Mouse (Mus musculus) heart, adult 2 months (tissue): ENCODE results near the gene Prkcq. TPM values are rescaled to one million over a fixed set of nuclear protein-coding genes. Genes with fewer than 3 reads are reported as not detected.
"Not testable (repeated sequence)": the region's sequence is repeated elsewhere in the genome, so short reads cannot be mapped to it uniquely, and the experiment has no call there.

ENCODE experiments used
- DNase-seq, 2 experiments: peaks; one replicate each; pipeline ENCODE4 v3.0.0; 2021
- H3K27ac ChIP-seq: fragments of 200-600 bp; 2 replicates; pipeline ENCODE4 v1.8.1; 2022
- H3K27me3 ChIP-seq: fragments of 200-500 bp; 2 replicates; pipeline ENCODE4 v1.6.1; 2012; ENCODE audit warnings: mild to moderate bottlenecking, low read length, inconsistent platforms, mixed read lengths; ENCODE audit not compliant: control insufficient read depth, insufficient read depth
- H3K36me3 ChIP-seq: fragments of 200-500 bp; 2 replicates; pipeline ENCODE4 v1.6.1; 2012; ENCODE audit warnings: low read length, inconsistent platforms; ENCODE audit not compliant: control insufficient read depth, insufficient read depth
- H3K4me1 ChIP-seq: fragments of 200-500 bp; 2 replicates; pipeline ENCODE4 v1.6.1; 2011; ENCODE audit warnings: low read length; ENCODE audit not compliant: control insufficient read depth, insufficient read depth
- H3K4me3 ChIP-seq: fragments of 200-600 bp; 2 replicates; pipeline ENCODE4 v1.8.1; 2022
- H3K79me2 ChIP-seq: fragments of 200-500 bp; replicated peaks from 2 replicates; pipeline ENCODE4 v1.6.1; 2012; ENCODE audit warnings: mild to moderate bottlenecking, inconsistent platforms, low read length, moderate library complexity, mixed read lengths; ENCODE audit not compliant: control insufficient read depth, insufficient read depth
- H3K9ac ChIP-seq: fragments of 200-500 bp; 2 replicates; pipeline ENCODE4 v1.6.1; 2012; ENCODE audit warnings: low read depth, mild to moderate bottlenecking, control low read depth, inconsistent platforms, low read length, mixed read lengths
- CTCF ChIP-seq: fragments of 200-600 bp; IDR thresholded peaks from 2 replicates; pipeline ENCODE4 v1.8.1; 2022; ENCODE audit warnings: antibody characterized with exemption, mild to moderate bottlenecking, moderate library complexity
- EP300 ChIP-seq: fragments of 200-500 bp; IDR thresholded peaks from 2 replicates; pipeline ENCODE4 v1.6.1; 2011; ENCODE audit warnings: low read depth, low read length, control low read depth; ENCODE audit not compliant: insufficient read depth
- POLR2A ChIP-seq: fragments of 200-500 bp; IDR thresholded peaks from 2 replicates; pipeline ENCODE4 v1.6.1; 2011; ENCODE audit warnings: mild to moderate bottlenecking, low read depth, low read length, control low read depth; ENCODE audit not compliant: insufficient read depth
- WGBS: fragments of 180-500 bp; shearing (Covaris S2); methylation state at CpG from one replicate; pipeline ENCODE4 v1.1.7; 2018; 5-methylcytosine and 5-hydroxymethylcytosine counted together
- intact Hi-C: fragments of 180-260 bp; cut with DNase I; formaldehyde crosslinking; loops from one replicate; pipeline ENCODE4 v1.15.1; 2025
- polyA plus RNA-seq: library from polyadenylated mRNA; depleted of rRNA; stranded (reverse); fragments of >200 nt; gene quantifications from 2 replicates; pipeline ENCODE4 v1.2.3, GENCODE M21; 2012
- total RNA-seq, 2 experiments: library from RNA; stranded (reverse); gene quantifications; 2 replicates each; pipeline ENCODE4 v1.2.3; 2021

Gene Prkcq
- total and polyA plus RNA-seq, 3 experiments = 1.1 to 3.3 (median 2.6) TPM

- Histone ChIP-seq H3K79me2 (no peaks in the 10 kb centered on the region), H3K4me3 (no peak overlapping the region), H3K9ac (no peak overlapping the region), H3K4me1 (no peaks in the 10 kb centered on the region), H3K27ac (no peak overlapping the region), H3K36me3 (no peaks in the 10 kb centered on the region), H3K27me3 (no peaks in the 10 kb centered on the region)
- no peak for DNase-seq
- intact Hi-C loops = no loop called here
- TF ChIP-seq POLR2A = no peak
- TF ChIP-seq CTCF = no peak
- no peak for TF ChIP-seq EP300
- WGBS = 93% methylated on average over 3 of the region's 3 CpGs
Observed at GRCm38 (mm10) chr2:11344691-11345090, 172.8 kb downstream of the Prkcq start.

GRCm38 (mm10) chr2:11346419-11346818, 174.5 kb downstream of the Prkcq start:
- H3K4me1 ChIP-seq, H3K36me3 ChIP-seq, intact Hi-C loops, H3K27me3 ChIP-seq, DNase-seq, H3K4me3 ChIP-seq, H3K27ac ChIP-seq, H3K79me2 ChIP-seq, H3K9ac ChIP-seq: not testable (repeated sequence)
- WGBS = 80% methylated on average over 6 of the region's 6 CpGs

- no peaks in the 10 kb centered on the region for H3K79me2 ChIP-seq
- no peak for TF ChIP-seq POLR2A
- TF ChIP-seq CTCF = no peak
- no peak for TF ChIP-seq EP300
- H3K36me3 ChIP-seq = no peaks in the 10 kb centered on the region
- no peaks in the 10 kb centered on the region for H3K4me1 ChIP-seq
- H3K9ac ChIP-seq = no peak overlapping the region
- H3K27me3 ChIP-seq = no peaks in the 10 kb centered on the region
- H3K27ac ChIP-seq = no peak overlapping the region
- H3K4me3 ChIP-seq = no peak overlapping the region
- 78% methylated on average over 3 of the region's 3 CpGs for WGBS
- DNase-seq = no peak
- intact Hi-C loops = no loop called here
Observed at GRCm38 (mm10) chr2:11347791-11348190, 175.9 kb downstream of the Prkcq start.
